Mouse (Mus musculus): ENCODE measurements around the gene Nos3. TPM values are rescaled to one million over a fixed set of nuclear protein-coding genes. Genes with fewer than 3 reads are reported as not detected.

Gene Nos3
- polyA plus RNA-seq, 1 experiment from 2014 or later: 27.9 TPM

GRCm38 (mm10) chr5:24329965-24330298 lies 34.7 kb upstream of the Nos3 start:
- H3K4me3 ChIP-seq: 0 out of 2 replicates have a peak overlapping the region, but pooled peaks have one; percentile 26
- 27% methylated on average over 5 of the region's 5 CpGs for WGBS
- H3K27me3 ChIP-seq: no peaks in the 10 kb centered on the region
- ATAC-seq (replicated peaks; ENCODE audit: insufficient number of reproducible peaks, insufficient read depth, low FRiP score, low read depth): no peak
- H3K27ac ChIP-seq: peak overlapping the region; percentile 88
- peak overlapping the region; percentile 19; the same call in 1 of the 2 replicates for H3K9ac ChIP-seq
- H3K9me3 ChIP-seq (replicated peaks): no peaks in the 10 kb centered on the region
- peaks cover 70% of the 10 kb centered on the region for H3K4me1 ChIP-seq (replicated peaks)
- H3K36me3 ChIP-seq: peaks cover 38% of the 10 kb centered on the region
- peak overlapping the region; percentile 56 for H3K4me2 ChIP-seq

- Histone ChIP-seq H3K4me2 (no peak overlapping the region), H3K4me1 (replicated peaks) (peaks cover 76% of the 10 kb centered on the region), H3K4me3 (no peak overlapping the region), H3K9ac (no peak overlapping the region), H3K36me3 (peaks cover 23% of the 10 kb centered on the region; the same call in 1 of the 2 replicates), H3K27ac (no peak overlapping the region), H3K9me3 (replicated peaks) (no peaks in the 10 kb centered on the region), H3K27me3 (no peaks in the 10 kb centered on the region)
- 75% methylated on average over 4 of the region's 4 CpGs for WGBS
- no peak for ATAC-seq (replicated peaks; ENCODE audit: insufficient number of reproducible peaks, insufficient read depth, low FRiP score, low read depth)
Observed at GRCm38 (mm10) chr5:24332401-24332800, 32.2 kb upstream of the Nos3 start.

GRCm38 (mm10) chr5:24334749-24335148 lies 29.9 kb upstream of the Nos3 start:
- H3K27me3 ChIP-seq: no peaks in the 10 kb centered on the region
- peak overlapping the region; percentile 8 for H3K27ac ChIP-seq
- peaks cover 74% of the 10 kb centered on the region for H3K4me1 ChIP-seq (replicated peaks)
- H3K4me3 ChIP-seq: no peak overlapping the region
- no peak for ATAC-seq (replicated peaks; ENCODE audit: insufficient number of reproducible peaks, insufficient read depth, low FRiP score, low read depth)
- H3K9ac ChIP-seq: 0 out of 2 replicates have a peak overlapping the region, but pooled peaks have one; percentile 18
- no peaks in the 10 kb centered on the region for H3K9me3 ChIP-seq (replicated peaks)
- peaks cover 23% of the 10 kb centered on the region; the same call in 1 of the 2 replicates for H3K36me3 ChIP-seq
- 10% methylated on average over 3 of the region's 3 CpGs for WGBS
- no peak overlapping the region for H3K4me2 ChIP-seq

- Histone ChIP-seq H3K27me3 (no peaks in the 10 kb centered on the region), H3K4me3 (no peak overlapping the region), H3K27ac (peak overlapping the region; percentile 86), H3K9ac (no peak overlapping the region; the same call in 1 of the 2 replicates), H3K4me2 (no peak overlapping the region), H3K9me3 (replicated peaks) (no peaks in the 10 kb centered on the region), H3K4me1 (replicated peaks) (peaks cover 69% of the 10 kb centered on the region), H3K36me3 (peaks cover 18% of the 10 kb centered on the region; the same call in 1 of the 2 replicates)
- peak; percentile 69 for ATAC-seq (replicated peaks; ENCODE audit: insufficient number of reproducible peaks, insufficient read depth, low FRiP score, low read depth)
- 10% methylated on average over 3 of the region's 3 CpGs for WGBS
Observed at GRCm38 (mm10) chr5:24335888-24336511, 28.6 kb upstream of the Nos3 start.

- no peaks in the 10 kb centered on the region for H3K9me3 ChIP-seq (replicated peaks)
- peaks cover 5% of the 10 kb centered on the region; the same call in 1 of the 2 replicates for H3K36me3 ChIP-seq
- H3K27me3 ChIP-seq: no peaks in the 10 kb centered on the region
- 5% methylated on average over 9 of the region's 9 CpGs for WGBS
- peaks cover 80% of the 10 kb centered on the region for H3K4me1 ChIP-seq (replicated peaks)
- H3K4me3 ChIP-seq: no peak overlapping the region
- H3K27ac ChIP-seq: peak overlapping the region; percentile 86
- peak overlapping the region; percentile 13; the same call in 1 of the 2 replicates for H3K9ac ChIP-seq
- H3K4me2 ChIP-seq: peak overlapping the region; percentile 39
- peak; percentile 88 for ATAC-seq (replicated peaks; ENCODE audit: insufficient number of reproducible peaks, insufficient read depth, low FRiP score, low read depth)
Observed at GRCm38 (mm10) chr5:24337366-24337765, 27.2 kb upstream of the Nos3 start.

GRCm38 (mm10) chr5:24337821-24338220 lies 26.8 kb upstream of the Nos3 start:
- WGBS: 16% methylated on average over 2 of the region's 2 CpGs
- ATAC-seq (replicated peaks; ENCODE audit: insufficient number of reproducible peaks, insufficient read depth, low FRiP score, low read depth): no peak
- H3K36me3 ChIP-seq: peaks cover 3% of the 10 kb centered on the region; the same call in 1 of the 2 replicates
- no peak overlapping the region for H3K4me3 ChIP-seq
- H3K4me1 ChIP-seq (replicated peaks): peaks cover 85% of the 10 kb centered on the region
- H3K27ac ChIP-seq: peak overlapping the region; percentile 86
- no peaks in the 10 kb centered on the region for H3K27me3 ChIP-seq
- no peaks in the 10 kb centered on the region for H3K9me3 ChIP-seq (replicated peaks)
- H3K9ac ChIP-seq: no peak overlapping the region
- peak overlapping the region; percentile 39 for H3K4me2 ChIP-seq

- ATAC-seq (replicated peaks; ENCODE audit: insufficient number of reproducible peaks, insufficient read depth, low FRiP score, low read depth): no peak
- peaks cover 5% of the 10 kb centered on the region; the same call in 1 of the 2 replicates for H3K36me3 ChIP-seq
Observed at GRCm38 (mm10) chr5:24342205-24342963, 22.2 kb upstream of the Nos3 start.

GRCm38 (mm10) chr5:24342966-24343365 lies 21.6 kb upstream of the Nos3 start:
- H3K27me3 ChIP-seq: no peaks in the 10 kb centered on the region
- H3K36me3 ChIP-seq: peaks cover 5% of the 10 kb centered on the region; the same call in 1 of the 2 replicates
- no peak overlapping the region for H3K4me3 ChIP-seq
- peak overlapping the region; percentile 11; the same call in 1 of the 2 replicates for H3K4me2 ChIP-seq
- H3K9me3 ChIP-seq (replicated peaks): no peaks in the 10 kb centered on the region
- WGBS: 39% methylated on average over 8 of the region's 8 CpGs
- no peak for ATAC-seq (replicated peaks; ENCODE audit: insufficient number of reproducible peaks, insufficient read depth, low FRiP score, low read depth)
- H3K4me1 ChIP-seq (replicated peaks): peaks cover 88% of the 10 kb centered on the region
- peak overlapping the region; percentile 16; the same call in 1 of the 2 replicates for H3K9ac ChIP-seq
- peak overlapping the region; percentile 84 for H3K27ac ChIP-seq

More at GRCm38 (mm10) chr5:24342205-24342963, 22.2 kb upstream of the Nos3 start:
- Histone ChIP-seq H3K4me2 (peak overlapping the region; percentile 11), H3K4me3 (no peak overlapping the region), H3K27me3 (no peaks in the 10 kb centered on the region), H3K4me1 (replicated peaks) (peaks cover 88% of the 10 kb centered on the region), H3K27ac (peak overlapping the region; percentile 84), H3K9ac (peak overlapping the region; percentile 18; the same call in 1 of the 2 replicates), H3K9me3 (replicated peaks) (no peaks in the 10 kb centered on the region)
- WGBS: 50% methylated on average over 14 of the region's 14 CpGs

- no peak for ATAC-seq (replicated peaks; ENCODE audit: insufficient number of reproducible peaks, insufficient read depth, low FRiP score, low read depth)
- no peak overlapping the region for H3K4me2 ChIP-seq
- H3K9ac ChIP-seq: 0 out of 2 replicates have a peak overlapping the region, but pooled peaks have one; percentile 16
- peak overlapping the region; percentile 84 for H3K27ac ChIP-seq
- H3K36me3 ChIP-seq: peaks cover 5% of the 10 kb centered on the region; the same call in 1 of the 2 replicates
- peaks cover 88% of the 10 kb centered on the region for H3K4me1 ChIP-seq (replicated peaks)
- H3K4me3 ChIP-seq: no peak overlapping the region
- H3K9me3 ChIP-seq (replicated peaks): no peaks in the 10 kb centered on the region
- no peaks in the 10 kb centered on the region for H3K27me3 ChIP-seq
Observed at GRCm38 (mm10) chr5:24343379-24343778, 21.2 kb upstream of the Nos3 start.

- peaks cover 88% of the 10 kb centered on the region for H3K4me1 ChIP-seq (replicated peaks)
- WGBS: 12% methylated on average over 2 of the region's 2 CpGs
- no peaks in the 10 kb centered on the region for H3K9me3 ChIP-seq (replicated peaks)
- peak overlapping the region; percentile 43 for H3K4me2 ChIP-seq
- H3K4me3 ChIP-seq: no peak overlapping the region
- no peak overlapping the region for H3K9ac ChIP-seq
- H3K27me3 ChIP-seq: no peaks in the 10 kb centered on the region
- H3K27ac ChIP-seq: peak overlapping the region; percentile 84
- peaks cover 5% of the 10 kb centered on the region; the same call in 1 of the 2 replicates for H3K36me3 ChIP-seq
- no peak for ATAC-seq (replicated peaks; ENCODE audit: insufficient number of reproducible peaks, insufficient read depth, low FRiP score, low read depth)
Observed at GRCm38 (mm10) chr5:24343977-24344436, 20.6 kb upstream of the Nos3 start.

GRCm38 (mm10) chr5:24344477-24345051 lies 20.0 kb upstream of the Nos3 start:
- Histone ChIP-seq H3K9me3 (replicated peaks) (no peaks in the 10 kb centered on the region), H3K9ac (peak overlapping the region; percentile 20), H3K4me1 (replicated peaks) (peaks cover 88% of the 10 kb centered on the region), H3K36me3 (peaks cover 5% of the 10 kb centered on the region; the same call in 1 of the 2 replicates), H3K27ac (peak overlapping the region; percentile 84), H3K27me3 (no peaks in the 10 kb centered on the region), H3K4me2 (peak overlapping the region; percentile 43), H3K4me3 (no peak overlapping the region)
- ATAC-seq (replicated peaks; ENCODE audit: insufficient number of reproducible peaks, insufficient read depth, low FRiP score, low read depth): peak; percentile 41
- 17% methylated on average over 12 of the region's 12 CpGs for WGBS
